Mouse (Mus musculus) cerebellum, postnatal 4 days (tissue): ENCODE data around the gene Olfr1391.
"Not testable (repeated sequence)": the region's sequence is repeated elsewhere in the genome, so short reads cannot be mapped to it uniquely, and the experiment has no call there.

ENCODE experiments used
- DNase-seq, 2 experiments: peaks; one replicate each; pipeline ENCODE4 v3.0.0; 2022; ENCODE audit warnings: low spot score in 2 of 2, mixed read lengths in 1 of 2

The Olfr1391 gene

GRCm38 (mm10) chr11:49322442-49322841 lies at the start of gene Olfr1391:
Olfr1391 (plus strand) TSS chr11:49322742.
- no peak for DNase-seq

GRCm38 (mm10) chr11:49273834-49274519 lies 48.6 kb upstream of the Olfr1391 start:
- no peak for DNase-seq

- no peak for DNase-seq
These were observed 44.3 kb upstream of the Olfr1391 start, which contains the start of gene Olfr1393 for GRCm38 (mm10) chr11:49278222-49278621. Olfr1393 (plus strand) TSS chr11:49278304.

GRCm38 (mm10) chr11:49284982-49285381 lies 37.6 kb upstream of the Olfr1391 start, which contains the start of gene Olfr1392:
Olfr1392 (plus strand) TSS chr11:49285282.
- DNase-seq, result not testable (repeated sequence)

- no peak for DNase-seq
These were observed 35.3 kb upstream of the Olfr1391 start for GRCm38 (mm10) chr11:49287251-49287650.

- no peak for DNase-seq
These were observed 29.8 kb upstream of the Olfr1391 start for GRCm38 (mm10) chr11:49292777-49293176.

- no peak for DNase-seq
These were observed 18.1 kb upstream of the Olfr1391 start, which contains the start of gene Olfr10 for GRCm38 (mm10) chr11:49304441-49304840. Olfr10 (plus strand) TSS chr11:49304741.

- not testable (repeated sequence) for DNase-seq
These were observed 14.0 kb upstream of the Olfr1391 start for GRCm38 (mm10) chr11:49308547-49308946.

GRCm38 (mm10) chr11:49326726-49327125 lies 4.2 kb downstream of the Olfr1391 start:
- no peak for DNase-seq

GRCm38 (mm10) chr11:49329686-49330085 lies 7.1 kb downstream of the Olfr1391 start:
- DNase-seq, result no peak

- DNase-seq, result no peak
These were observed 12.3 kb downstream of the Olfr1391 start, which contains the start of gene Olfr1390 for GRCm38 (mm10) chr11:49334888-49335287. Olfr1390 (plus strand) TSS chr11:49335188.

GRCm38 (mm10) chr11:49337150-49337832 lies 14.7 kb downstream of the Olfr1391 start:
- DNase-seq, result no peak
